In the genomic region with DNA sequence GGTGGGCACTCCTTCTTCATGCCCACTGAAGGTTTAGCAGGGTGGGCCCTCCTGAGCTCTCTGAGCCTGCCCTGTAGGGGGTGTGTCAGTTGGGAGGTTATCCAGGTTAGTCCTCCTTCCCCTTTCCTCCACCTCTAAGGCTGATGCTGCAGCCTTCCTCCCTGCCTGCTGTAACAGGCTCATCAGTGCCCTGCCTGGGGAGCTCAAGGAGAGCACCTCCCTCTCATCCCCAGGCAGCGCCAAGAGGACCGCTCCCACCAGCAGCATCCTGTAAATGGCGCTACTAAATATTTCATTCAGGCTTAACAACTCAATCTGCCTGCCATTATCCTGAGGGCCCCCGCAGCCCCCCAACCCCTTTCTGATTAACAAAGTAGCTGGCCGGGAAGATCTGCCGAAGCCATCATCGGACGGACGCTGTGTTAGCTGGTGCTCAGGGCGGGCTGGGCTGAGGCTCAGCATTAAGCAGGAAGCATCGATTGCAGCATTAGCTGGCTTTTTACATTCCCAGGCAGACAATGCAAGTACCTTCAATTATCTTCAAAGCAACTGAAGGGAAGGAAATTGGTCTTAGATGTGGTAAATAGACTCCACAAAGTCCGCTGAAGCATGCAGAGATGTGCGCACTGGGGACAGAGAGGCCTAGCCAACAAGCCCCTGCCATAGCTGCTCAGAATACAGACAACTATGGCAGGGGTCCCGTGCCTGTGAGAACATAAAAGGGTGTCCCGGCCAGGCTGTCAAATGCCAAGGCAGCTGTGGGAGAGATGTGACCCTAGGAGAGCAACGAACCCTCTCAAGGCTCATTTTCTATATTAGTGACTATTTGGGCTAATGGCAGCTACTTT, we compare ENCODE assay signal across 13 mouse cellular contexts.
A peak's percentile ranks its signal among the peaks of the same experiment; 100 is the strongest.
DNase-seq lines count a peak whose midpoint lies in the region; ATAC-seq and TF ChIP-seq lines count a peak whose summit lies in the region.
"Had no signal": no experiment of that assay in that cellular context is flagged by ENCODE, and none has a peak within 500 bp of the region (broad histone marks: within the 10 kb centered on the region; RNA-seq: fewer than 3 reads in every experiment).

No protein-coding gene starts in this region.

- peaks cover 26% of the 10 kb centered on the region for H3K4me1 ChIP-seq in hindbrain, embryonic 12.5 days
- H3K4me1 ChIP-seq in midbrain, postnatal 0 days (ENCODE audit: insufficient read depth, low read length), result peaks cover 15% of the 10 kb centered on the region
- H3K4me1 ChIP-seq: limb, embryonic 12.5 days; lung, embryonic 15.5 days had no signal

- no peak overlapping the region for H3K9ac ChIP-seq in hindbrain, embryonic 12.5 days
- no peak overlapping the region for H3K9ac ChIP-seq in midbrain, postnatal 0 days (replicated peaks; ENCODE audit: low read length, poor library complexity, severe bottlenecking)
- H3K9ac ChIP-seq: limb, embryonic 12.5 days; lung, embryonic 15.5 days had no signal

- peak overlapping the region; percentile 64; the same call in 1 of the 2 replicates for H3K27ac ChIP-seq in hindbrain, embryonic 12.5 days
- H3K27ac ChIP-seq in midbrain, postnatal 0 days (ENCODE audit: low read depth, low read length), result no peak overlapping the region
- H3K27ac ChIP-seq: limb, embryonic 12.5 days; lung, embryonic 15.5 days had no signal

- no peaks in the 10 kb centered on the region for H3K36me3 ChIP-seq in hindbrain, embryonic 12.5 days
- no peaks in the 10 kb centered on the region for H3K36me3 ChIP-seq in midbrain, postnatal 0 days (ENCODE audit: insufficient read depth, low read length)
- H3K36me3 ChIP-seq: limb, embryonic 12.5 days; lung, embryonic 15.5 days had no signal

- DNase-seq in embryo, embryonic 10 days (ENCODE audit: low spot score), result peak; percentile 21
- DNase-seq in embryo, embryonic 9.5 days (ENCODE audit: extremely low spot score), result no peak
- peak; percentile 6 for DNase-seq in brain, adult 2 months (ENCODE audit: low read depth, low spot score)
- DNase-seq in midbrain, postnatal 0 days (ENCODE audit: low spot score), result peak; percentile 33
- DNase-seq in urinary bladder, postnatal 36 days (ENCODE audit: low spot score in 2 of 2), result no peak
- no peak for DNase-seq in layer of hippocampus, adult 9-11 months
- DNase-seq: cerebellum, postnatal 36 days had no signal

- no peaks in the 10 kb centered on the region for H3K9me3 ChIP-seq in hindbrain, embryonic 12.5 days (replicated peaks)
- H3K9me3 ChIP-seq in midbrain, postnatal 0 days (ENCODE audit: low read length), result no peaks in the 10 kb centered on the region
- H3K9me3 ChIP-seq: limb, embryonic 12.5 days; lung, embryonic 15.5 days had no signal

- WGBS in hindbrain, embryonic 12.5 days, result 22% methylated on average over 16 of the region's 16 CpGs
- 19% methylated on average over 16 of the region's 16 CpGs for WGBS in midbrain, postnatal 0 days

- no peak for TF ChIP-seq CTCF in midbrain, postnatal 0 days (IDR thresholded peaks at IDR 0.05)

- no peak overlapping the region for H3K4me3 ChIP-seq in hindbrain, embryonic 12.5 days
- H3K4me3 ChIP-seq in midbrain, postnatal 0 days (ENCODE audit: low read depth, low read length), result no peak overlapping the region
- H3K4me3 ChIP-seq: limb, embryonic 12.5 days; lung, embryonic 15.5 days; myocyte had no signal

- peak overlapping the region; percentile 17 for H3K4me2 ChIP-seq in hindbrain, embryonic 12.5 days (replicated peaks)
- H3K4me2 ChIP-seq in midbrain, postnatal 0 days (ENCODE audit: low read depth, low read length, poor library complexity, severe bottlenecking), result peak overlapping the region; percentile 12; the same call in 1 of the 2 replicates
- H3K4me2 ChIP-seq: limb, embryonic 12.5 days; lung, embryonic 15.5 days had no signal

- H3K27me3 ChIP-seq in hindbrain, embryonic 12.5 days, result no peaks in the 10 kb centered on the region
- H3K27me3 ChIP-seq in midbrain, postnatal 0 days (ENCODE audit: insufficient read depth, low read length), result no peaks in the 10 kb centered on the region
- H3K27me3 ChIP-seq: Patski had no signal

- ATAC-seq in hindbrain, embryonic 12.5 days (ENCODE audit: low FRiP score), result peak; percentile 54; the same call in 1 of the 2 replicates
- no peak for ATAC-seq in midbrain, postnatal 0 days (ENCODE audit: low FRiP score)
- no peak for ATAC-seq in cerebellum, adult (ENCODE audit: insufficient number of reproducible peaks, low FRiP score, low TSS enrichment)

Comparison
In these comparisons a context has a peak if more than half of its experiments do, and no peak if none do; other contexts are left out.
1. DNase-seq: peak in embryo, embryonic 10 days (single experiment), brain, adult 2 months (single experiment) and midbrain, postnatal 0 days (single experiment); none in embryo, embryonic 9.5 days (single experiment), urinary bladder, postnatal 36 days (0 of 2) and layer of hippocampus, adult 9-11 months (single experiment).